Mouse (Mus musculus) limb, embryonic 11.5 days (tissue): Measurements from ENCODE around the gene Abhd12b. TPM values are rescaled to one million over a fixed set of nuclear protein-coding genes. Genes with fewer than 3 reads are reported as not detected.
A peak's percentile ranks its signal among the peaks of the same experiment; 100 is the strongest.
"Not testable (repeated sequence)": the region's sequence is repeated elsewhere in the genome, so short reads cannot be mapped to it uniquely, and the experiment has no call there.

ENCODE experiments used
- ATAC-seq: fragments of 200-750 bp; cut with Nextera tagmentation; 2 replicates; pipeline ENCODE4 v1.8.0; 2017; ENCODE audit warnings: low read depth; ENCODE audit not compliant: insufficient number of reproducible peaks, low FRiP score, low TSS enrichment
- DNase-seq: peaks from one replicate; pipeline ENCODE4 v3.0.0-alpha.2; 2015; ENCODE audit warnings: low spot score
- H3K27ac ChIP-seq: fragments of 300-500 bp; sonication (generic); replicated peaks from 2 replicates; pipeline ENCODE4 v1.5.1; 2014; ENCODE audit warnings: low read depth, mild to moderate bottlenecking, low read length
- H3K27me3 ChIP-seq: fragments of 300-500 bp; sonication (generic); 2 replicates; pipeline ENCODE4 v1.6.1; 2014; ENCODE audit warnings: mild to moderate bottlenecking, low read length, mixed read lengths; ENCODE audit not compliant: control insufficient read depth, insufficient read depth
- H3K36me3 ChIP-seq: fragments of 300-500 bp; sonication (generic); 2 replicates; pipeline ENCODE4 v1.6.1; 2014; ENCODE audit warnings: mild to moderate bottlenecking, low read length, moderate library complexity, mixed read lengths; ENCODE audit not compliant: control insufficient read depth, insufficient read depth
- H3K4me1 ChIP-seq: fragments of 300-500 bp; sonication (generic); 2 replicates; pipeline ENCODE4 v1.6.1; 2014; ENCODE audit warnings: low read length, mixed read lengths; ENCODE audit not compliant: control insufficient read depth, insufficient read depth
- H3K4me2 ChIP-seq: fragments of 300-500 bp; sonication (generic); 2 replicates; pipeline ENCODE4 v1.6.1; 2014; ENCODE audit warnings: low read depth, mild to moderate bottlenecking, moderate library complexity; ENCODE audit not compliant: severe bottlenecking
- H3K4me3 ChIP-seq: fragments of 300-500 bp; sonication (generic); 2 replicates; pipeline ENCODE4 v1.5.1; 2014; ENCODE audit warnings: low read depth, low read length
- H3K9ac ChIP-seq: fragments of 300-500 bp; sonication (generic); 2 replicates; pipeline ENCODE4 v1.6.1; 2014; ENCODE audit warnings: mild to moderate bottlenecking, low read length
- H3K9me3 ChIP-seq: fragments of 300-500 bp; sonication (generic); 2 replicates; pipeline ENCODE4 v1.6.1; 2016; ENCODE audit warnings: low read length; ENCODE audit not compliant: control insufficient read depth
- WGBS: fragments of 180-500 bp; shearing (Covaris S2); extraction: QIAGEN DNeasy Blood & Tissue Kit; methylation state at CpG from one replicate; pipeline ENCODE4 v1.1.7; 2014; 5-methylcytosine and 5-hydroxymethylcytosine counted together
- polyA plus RNA-seq: library from polyadenylated mRNA; unstranded; fragments of >200 nt; fragmentation: Nextera tagmentation; extraction: Ambion mirVana; gene quantifications from 2 replicates; pipeline ENCODE4 v1.2.1, GENCODE M21; 2014

Gene Abhd12b
- polyA plus RNA-seq, 1 experiment from 2014 or later = 0.15 TPM

- 54% methylated on average over 5 of the region's 5 CpGs for WGBS
- no peak for ATAC-seq
Observed at GRCm38 (mm10) chr12:70157292-70158066, 3.5 kb downstream of the Abhd12b start.

GRCm38 (mm10) chr12:70161057-70161456 is 7.1 kb downstream of the Abhd12b start:
- H3K27ac ChIP-seq = no peak overlapping the region
- WGBS = 80% methylated on average over 5 of the region's 5 CpGs
- H3K4me3 ChIP-seq = no peak overlapping the region
- H3K9me3 ChIP-seq = no peaks in the 10 kb centered on the region
- no peaks in the 10 kb centered on the region for H3K27me3 ChIP-seq
- H3K4me2 ChIP-seq = no peak overlapping the region
- ATAC-seq (no peak), DNase-seq (no peak)
- H3K9ac ChIP-seq = no peak overlapping the region
- no peaks in the 10 kb centered on the region for H3K4me1 ChIP-seq
- H3K36me3 ChIP-seq = no peaks in the 10 kb centered on the region

More at GRCm38 (mm10) chr12:70157292-70158066, 3.5 kb downstream of the Abhd12b start:
- Histone ChIP-seq H3K9ac (no peak overlapping the region), H3K27me3 (no peaks in the 10 kb centered on the region), H3K36me3 (no peaks in the 10 kb centered on the region), H3K4me3 (no peak overlapping the region), H3K4me2 (no peak overlapping the region), H3K27ac (no peak overlapping the region), H3K4me1 (no peaks in the 10 kb centered on the region), H3K9me3 (no peaks in the 10 kb centered on the region)
- DNase-seq = no peak

DNA sequence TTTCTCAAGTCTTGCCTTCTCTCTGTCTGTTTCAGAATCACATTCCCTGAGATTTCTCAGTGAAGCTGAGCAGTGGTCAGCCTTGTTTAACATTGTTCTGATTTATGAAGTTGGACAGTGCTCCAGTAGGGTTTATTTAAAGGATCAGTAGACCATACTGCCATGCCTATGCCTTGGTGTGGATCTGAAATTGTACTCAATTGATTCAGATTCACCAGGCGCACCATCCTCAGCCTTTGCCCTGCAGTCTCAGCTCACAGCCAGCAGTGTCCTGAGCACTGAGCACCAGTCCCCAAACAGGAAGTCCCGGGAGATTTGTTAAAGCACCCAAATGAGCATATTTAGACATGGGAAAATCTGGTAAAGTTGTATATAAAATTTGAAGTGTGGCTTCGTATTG is 10.8 kb downstream of the Abhd12b start:
- no peaks in the 10 kb centered on the region for H3K4me1 ChIP-seq
- no peak overlapping the region for H3K4me3 ChIP-seq
- H3K36me3 ChIP-seq = no peaks in the 10 kb centered on the region
- H3K27me3 ChIP-seq = no peaks in the 10 kb centered on the region
- H3K9ac ChIP-seq = no peak overlapping the region
- WGBS = 80% methylated on average over 3 of the region's 3 CpGs
- ATAC-seq (no peak), DNase-seq (no peak)
- no peak overlapping the region for H3K4me2 ChIP-seq
- no peaks in the 10 kb centered on the region for H3K9me3 ChIP-seq
- H3K27ac ChIP-seq = no peak overlapping the region

DNA sequence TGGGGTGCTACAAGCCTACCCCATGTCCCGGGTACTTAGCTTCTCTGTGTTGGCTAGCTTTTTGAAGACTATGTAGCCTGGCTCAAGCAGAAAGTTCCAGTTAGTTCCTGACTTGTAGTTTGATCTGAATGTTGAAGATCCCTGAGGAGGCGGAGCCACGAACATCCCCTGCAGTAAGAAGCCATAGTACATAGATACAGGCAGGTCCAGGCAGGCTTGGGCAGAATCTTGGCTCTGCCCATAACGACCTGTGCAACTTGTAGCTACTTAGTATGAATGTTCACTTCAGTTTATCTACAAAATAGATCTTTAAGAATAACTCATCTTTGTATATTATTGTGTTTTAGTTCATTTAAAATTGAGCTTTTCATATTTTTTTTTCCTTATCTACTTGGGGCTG is 14.0 kb downstream of the Abhd12b start:
- Histone ChIP-seq H3K36me3 (no peaks in the 10 kb centered on the region), H3K4me3 (no peak overlapping the region), H3K4me1 (no peaks in the 10 kb centered on the region), H3K27me3 (no peaks in the 10 kb centered on the region), H3K4me2 (no peak overlapping the region), H3K9ac (no peak overlapping the region), H3K27ac (no peak overlapping the region), H3K9me3 (no peaks in the 10 kb centered on the region)
- 88% methylated on average over 4 of the region's 4 CpGs for WGBS
- DNase-seq (no peak), ATAC-seq (no peak)

DNA sequence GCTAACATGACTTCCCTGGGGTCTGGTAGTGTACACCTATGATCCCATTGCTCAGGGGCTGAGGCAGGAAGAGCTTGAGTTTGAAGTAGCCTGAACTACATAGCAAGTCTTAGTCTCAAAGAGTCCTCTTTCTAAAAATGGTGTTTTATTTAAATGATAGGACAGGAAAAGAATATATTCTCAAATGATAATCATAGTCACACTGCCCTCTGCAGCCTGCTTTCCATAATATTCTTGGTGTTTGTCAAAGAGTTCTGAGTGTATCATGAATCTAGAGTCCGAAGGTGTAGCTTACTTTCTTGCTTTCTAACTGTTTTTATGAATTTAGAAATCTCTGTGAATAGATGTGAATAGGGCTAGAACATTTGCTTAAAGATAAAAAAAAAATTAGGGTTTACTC is 16.0 kb downstream of the Abhd12b start:
- no peak overlapping the region for H3K4me3 ChIP-seq
- DNase-seq (no peak), ATAC-seq (no peak)
- no peak overlapping the region for H3K9ac ChIP-seq
- H3K4me2 ChIP-seq = no peak overlapping the region
- no peak overlapping the region for H3K27ac ChIP-seq
- no peaks in the 10 kb centered on the region for H3K4me1 ChIP-seq
- H3K36me3 ChIP-seq = no peaks in the 10 kb centered on the region
- H3K9me3 ChIP-seq = no peaks in the 10 kb centered on the region
- WGBS = 98% methylated on average over 1 of the region's 1 CpGs
- no peaks in the 10 kb centered on the region for H3K27me3 ChIP-seq

- not testable (repeated sequence) for H3K4me3 ChIP-seq, H3K4me2 ChIP-seq, H3K27ac ChIP-seq, H3K9me3 ChIP-seq, DNase-seq, H3K36me3 ChIP-seq, ATAC-seq, H3K9ac ChIP-seq, H3K27me3 ChIP-seq, H3K4me1 ChIP-seq
- WGBS = 96% methylated on average over 8 of the region's 8 CpGs
Observed at GRCm38 (mm10) chr12:70183507-70183906, 29.6 kb downstream of the Abhd12b start.

DNA sequence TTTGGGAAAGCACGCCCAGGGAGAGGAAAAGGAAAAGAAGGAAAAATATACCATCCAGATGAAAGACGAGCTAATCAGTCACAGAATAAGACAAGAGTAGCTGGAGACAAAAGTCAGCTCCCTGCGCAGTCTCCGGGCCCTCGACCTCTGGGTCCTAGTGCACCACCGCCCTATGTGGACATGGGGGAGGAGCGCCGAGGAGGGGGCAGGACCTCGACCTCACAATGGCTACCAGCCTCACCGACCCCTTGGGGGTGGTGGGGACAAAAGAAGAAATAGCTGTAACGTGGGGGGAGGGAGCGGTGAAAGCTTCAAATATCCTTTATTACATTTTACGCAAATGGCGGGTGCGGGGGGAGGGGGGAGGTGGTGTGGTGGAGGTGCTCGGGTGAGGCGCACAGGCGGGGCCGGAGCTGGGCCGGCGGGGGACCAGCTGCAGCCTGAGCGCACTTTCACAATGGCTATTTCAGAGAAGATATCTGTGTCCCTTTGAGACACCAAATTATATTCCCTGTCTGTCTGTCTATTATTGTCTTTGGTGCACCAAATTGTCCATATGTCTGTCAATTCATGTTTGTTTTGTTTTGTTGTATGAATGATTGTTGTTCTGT is 30.3 kb downstream of the Abhd12b start:
- no peak overlapping the region for H3K27ac ChIP-seq
- no peak overlapping the region for H3K4me3 ChIP-seq
- ATAC-seq (no peak), DNase-seq (no peak)
- H3K4me1 ChIP-seq = no peaks in the 10 kb centered on the region
- H3K36me3 ChIP-seq = no peaks in the 10 kb centered on the region
- no peaks in the 10 kb centered on the region for H3K9me3 ChIP-seq
- WGBS = 82% methylated on average over 22 of the region's 22 CpGs
- no peak overlapping the region for H3K9ac ChIP-seq
- H3K4me2 ChIP-seq = no peak overlapping the region
- no peaks in the 10 kb centered on the region for H3K27me3 ChIP-seq

GRCm38 (mm10) chr12:70192267-70192727 is 38.4 kb downstream of the Abhd12b start:
- ATAC-seq = no peak
- Histone ChIP-seq H3K4me2 (peak overlapping the region; percentile 33; the same call in 1 of the 2 replicates), H3K4me3 (peak overlapping the region; percentile 14; the same call in 1 of the 2 replicates), H3K36me3 (no peaks in the 10 kb centered on the region), H3K9me3 (no peaks in the 10 kb centered on the region), H3K27me3 (no peaks in the 10 kb centered on the region), H3K9ac (0 out of 2 replicates have a peak overlapping the region, but pooled peaks have one; percentile 17), H3K27ac (no peak overlapping the region), H3K4me1 (peaks cover 9% of the 10 kb centered on the region; the same call in 1 of the 2 replicates)
- 18% methylated on average over 19 of the region's 19 CpGs for WGBS
- peak; percentile 38 for DNase-seq
